8 mouse cellular contexts compared by ENCODE assay signal in genomic region chr11:102144957-102145470, GRCm38 (mm10). TPM values are rescaled to one million over a fixed set of nuclear protein-coding genes. Genes with fewer than 3 reads are reported as not detected.
A peak's percentile ranks its signal among the peaks of the same experiment; 100 is the strongest.
DNase-seq lines count a peak whose midpoint lies in the region; ATAC-seq lines count a peak whose summit lies in the region.

No protein-coding gene starts in this region.

- WGBS in heart, embryonic 13.5 days = 25% methylated on average over 13 of the region's 13 CpGs
- 22% methylated on average over 13 of the region's 13 CpGs for WGBS in hindbrain, embryonic 15.5 days
- WGBS in midbrain, embryonic 12.5 days = 25% methylated on average over 13 of the region's 13 CpGs

- H3K4me1 ChIP-seq in heart, embryonic 13.5 days = peaks cover 33% of the 10 kb centered on the region
- H3K4me1 ChIP-seq in hindbrain, embryonic 15.5 days (replicated peaks) = peaks cover 19% of the 10 kb centered on the region
- peaks cover 16% of the 10 kb centered on the region; the same call in 1 of the 2 replicates for H3K4me1 ChIP-seq in midbrain, embryonic 12.5 days

- H3K27me3 ChIP-seq in heart, embryonic 13.5 days (replicated peaks) = peaks cover 79% of the 10 kb centered on the region
- peaks cover 78% of the 10 kb centered on the region for H3K27me3 ChIP-seq in hindbrain, embryonic 15.5 days
- peaks cover 78% of the 10 kb centered on the region for H3K27me3 ChIP-seq in midbrain, embryonic 12.5 days

- intact Hi-C loops in heart, postnatal 36 days (cut with DNase I) = no loop called here

- H3K36me3 ChIP-seq in heart, embryonic 13.5 days = no peaks in the 10 kb centered on the region
- no peaks in the 10 kb centered on the region for H3K36me3 ChIP-seq in hindbrain, embryonic 15.5 days
- H3K36me3 ChIP-seq in midbrain, embryonic 12.5 days = no peaks in the 10 kb centered on the region

- peak overlapping the region; percentile 75 for H3K4me2 ChIP-seq in heart, embryonic 13.5 days
- H3K4me2 ChIP-seq in hindbrain, embryonic 15.5 days = peak overlapping the region; percentile 45
- H3K4me2 ChIP-seq in midbrain, embryonic 12.5 days (replicated peaks) = peak overlapping the region; percentile 42

- DNase-seq in heart, postnatal 36 days = no peak
- DNase-seq in ZHBTc4 (ENCODE audit: low read depth, low spot score) = peak; percentile 54
- DNase-seq in ovary, postnatal 14 days (ENCODE audit: low spot score) = no peak
- DNase-seq in urinary bladder, adult 18-20 months (ENCODE audit: low spot score in 2 of 2) = no peak
- DNase-seq in frontal cortex, postnatal 10 days (ENCODE audit: low spot score in 2 of 2) = no peak

- H3K27ac ChIP-seq in heart, embryonic 13.5 days (replicated peaks) = no peak overlapping the region
- H3K27ac ChIP-seq in hindbrain, embryonic 15.5 days (replicated peaks) = no peak overlapping the region
- H3K27ac ChIP-seq in midbrain, embryonic 12.5 days (replicated peaks) = no peak overlapping the region

- ATAC-seq in heart, embryonic 13.5 days (ENCODE audit: extremely low read depth, insufficient number of reproducible peaks, low FRiP score, low TSS enrichment) = no peak
- no peak for ATAC-seq in hindbrain, embryonic 15.5 days (ENCODE audit: low FRiP score, low read depth)
- ATAC-seq in midbrain, embryonic 12.5 days (ENCODE audit: low FRiP score, low read depth) = no peak

- no peaks in the 10 kb centered on the region for H3K9me3 ChIP-seq in heart, embryonic 13.5 days
- H3K9me3 ChIP-seq in hindbrain, embryonic 15.5 days = no peaks in the 10 kb centered on the region
- no peaks in the 10 kb centered on the region for H3K9me3 ChIP-seq in midbrain, embryonic 12.5 days

- H3K4me3 ChIP-seq in heart, embryonic 13.5 days = peak overlapping the region; percentile 50
- H3K4me3 ChIP-seq in hindbrain, embryonic 15.5 days = peak overlapping the region; percentile 20
- peak overlapping the region; percentile 27; the same call in 1 of the 2 replicates for H3K4me3 ChIP-seq in midbrain, embryonic 12.5 days

- H3K9ac ChIP-seq in heart, embryonic 13.5 days = peak overlapping the region; percentile 72
- no peak overlapping the region for H3K9ac ChIP-seq in hindbrain, embryonic 15.5 days
- no peak overlapping the region for H3K9ac ChIP-seq in midbrain, embryonic 12.5 days (replicated peaks)

RNA-seq across cellular contexts. Expression of gene Nags, which starts 0.3 kb away (rescaled TPM):
- polyA plus RNA-seq in heart, embryonic 13.5 days (2015; fragmentation: Nextera tagmentation; extraction: Ambion mirVana) = 0.33 TPM in 1 of 2 replicates, not detected in the other
- total RNA-seq in heart, postnatal 36 days (2021) = not detected
- polyA plus RNA-seq in hindbrain, embryonic 15.5 days (2015; fragmentation: Nextera tagmentation; extraction: Ambion mirVana) = not detected in 2 replicates
- not detected in 2 replicates for polyA plus RNA-seq in midbrain, embryonic 12.5 days (2016; fragmentation: Nextera tagmentation; extraction: Ambion mirVana)

RNA-seq across cellular contexts. Expression of gene Tmem101, which starts 11.2 kb away (rescaled TPM):
- 32.4 and 38.4 TPM in 2 replicates for polyA plus RNA-seq in heart, embryonic 13.5 days (2015; fragmentation: Nextera tagmentation; extraction: Ambion mirVana)
- total RNA-seq in heart, postnatal 36 days (2021) = 10 to 100 TPM; 13.0 to 13.7 TPM
- polyA plus RNA-seq in hindbrain, embryonic 15.5 days (2015; fragmentation: Nextera tagmentation; extraction: Ambion mirVana) = 41.8 and 44.1 TPM in 2 replicates
- polyA plus RNA-seq in midbrain, embryonic 12.5 days (2016; fragmentation: Nextera tagmentation; extraction: Ambion mirVana) = 33.9 and 38.5 TPM in 2 replicates

RNA-seq across cellular contexts. Expression of gene Pyy, which starts 37.4 kb away (rescaled TPM):
- polyA plus RNA-seq in heart, embryonic 13.5 days (2015; fragmentation: Nextera tagmentation; extraction: Ambion mirVana) = 1.2 TPM in 1 of 2 replicates, not detected in the other
- not detected for total RNA-seq in heart, postnatal 36 days (2021)
- 3.7 and 5.2 TPM in 2 replicates for polyA plus RNA-seq in hindbrain, embryonic 15.5 days (2015; fragmentation: Nextera tagmentation; extraction: Ambion mirVana)
- polyA plus RNA-seq in midbrain, embryonic 12.5 days (2016; fragmentation: Nextera tagmentation; extraction: Ambion mirVana) = not detected in 2 replicates

RNA-seq across cellular contexts. Expression of gene Lsm12, which starts 40.1 kb away (rescaled TPM):
- 80.7 and 97.0 TPM in 2 replicates for polyA plus RNA-seq in heart, embryonic 13.5 days (2015; fragmentation: Nextera tagmentation; extraction: Ambion mirVana)
- total RNA-seq in heart, postnatal 36 days (2021) = 10 to 100 TPM; 44.7 to 52.6 TPM
- 102 and 121 TPM in 2 replicates for polyA plus RNA-seq in hindbrain, embryonic 15.5 days (2015; fragmentation: Nextera tagmentation; extraction: Ambion mirVana)
- polyA plus RNA-seq in midbrain, embryonic 12.5 days (2016; fragmentation: Nextera tagmentation; extraction: Ambion mirVana) = 112 and 119 TPM in 2 replicates

RNA-seq across cellular contexts. Expression of gene Ppy, which starts 43.9 kb away (rescaled TPM):
- polyA plus RNA-seq in heart, embryonic 13.5 days (2015; fragmentation: Nextera tagmentation; extraction: Ambion mirVana) = not detected in 2 replicates
- total RNA-seq in heart, postnatal 36 days (2021) = not detected
- polyA plus RNA-seq in hindbrain, embryonic 15.5 days (2015; fragmentation: Nextera tagmentation; extraction: Ambion mirVana) = not detected in 2 replicates
- not detected in 2 replicates for polyA plus RNA-seq in midbrain, embryonic 12.5 days (2016; fragmentation: Nextera tagmentation; extraction: Ambion mirVana)
